Mouse (Mus musculus) hindbrain, embryonic 14.5 days (tissue): Measurements from ENCODE around the gene Nlgn3. TPM values are rescaled to one million over a fixed set of nuclear protein-coding genes. Genes with fewer than 3 reads are reported as not detected.

Experiments used
- ATAC-seq: fragments of 200-750 bp; cut with Nextera tagmentation; 2 replicates; pipeline ENCODE4 v1.8.0; 2017; ENCODE audit warnings: moderate number of reproducible peaks, mild to moderate bottlenecking, moderate TSS enrichment, moderate library complexity; ENCODE audit not compliant: low FRiP score
- DNase-seq: peaks from one replicate; pipeline ENCODE4 v3.0.0-alpha.2; 2015; ENCODE audit warnings: low spot score
- H3K27ac ChIP-seq: fragments of 300-500 bp; sonication (generic); 2 replicates; pipeline ENCODE4 v1.5.1; 2014; ENCODE audit warnings: mild to moderate bottlenecking, moderate library complexity
- H3K27me3 ChIP-seq: fragments of 300-500 bp; sonication (generic); 2 replicates; pipeline ENCODE4 v1.6.1; 2014; ENCODE audit warnings: mild to moderate bottlenecking, low read length, mixed read lengths; ENCODE audit not compliant: control insufficient read depth, insufficient read depth
- H3K36me3 ChIP-seq: fragments of 300-500 bp; sonication (generic); replicated peaks from 2 replicates; pipeline ENCODE4 v1.6.1; 2014; ENCODE audit not compliant: control insufficient read depth, insufficient read depth
- H3K4me1 ChIP-seq: fragments of 300-500 bp; sonication (generic); replicated peaks from 2 replicates; pipeline ENCODE4 v1.6.1; 2014; ENCODE audit warnings: antibody characterized with exemption, low read length, mixed read lengths; ENCODE audit not compliant: control insufficient read depth, insufficient read depth
- H3K4me2 ChIP-seq: fragments of 300-500 bp; sonication (generic); replicated peaks from 2 replicates; pipeline ENCODE4 v1.6.1; 2014; ENCODE audit warnings: mild to moderate bottlenecking, moderate library complexity
- H3K4me3 ChIP-seq: fragments of 300-500 bp; sonication (generic); replicated peaks from 2 replicates; pipeline ENCODE4 v1.5.1; 2014; ENCODE audit warnings: mild to moderate bottlenecking, low read length
- H3K9ac ChIP-seq: fragments of 300-500 bp; sonication (generic); 2 replicates; pipeline ENCODE4 v1.6.1; 2014
- H3K9me3 ChIP-seq: fragments of 300-500 bp; sonication (generic); 2 replicates; pipeline ENCODE4 v1.6.1; 2016; ENCODE audit warnings: low read length; ENCODE audit not compliant: control insufficient read depth
- WGBS: fragments of 180-500 bp; shearing (Covaris S2); extraction: QIAGEN DNeasy Blood & Tissue Kit; methylation state at CpG from one replicate; pipeline ENCODE4 v1.1.7; 2014; 5-methylcytosine and 5-hydroxymethylcytosine counted together
- polyA plus RNA-seq: library from polyadenylated mRNA; unstranded; fragments of >200 nt; fragmentation: Nextera tagmentation; extraction: Ambion mirVana; gene quantifications from 2 replicates; pipeline ENCODE4 v1.2.1, GENCODE M21; 2014

Nlgn3 gene
- polyA plus RNA-seq, 1 experiment from 2014 or later, result 95.9 TPM

- H3K4me2 ChIP-seq, result no peak overlapping the region
- peaks cover 75% of the 10 kb centered on the region for H3K36me3 ChIP-seq
- H3K4me3 ChIP-seq, result no peak overlapping the region
- no peaks in the 10 kb centered on the region for H3K27me3 ChIP-seq
- no peak for ATAC-seq
- no peaks in the 10 kb centered on the region for H3K9me3 ChIP-seq
- DNase-seq, result no peak
- WGBS, result 89% methylated on average over 10 of the region's 10 CpGs
- no peaks in the 10 kb centered on the region for H3K4me1 ChIP-seq
- no peak overlapping the region for H3K9ac ChIP-seq
- H3K27ac ChIP-seq, result no peak overlapping the region
Observed at GRCm38 (mm10) chrX:101290111-101290510, 8.9 kb upstream of the Nlgn3 start.

- peak; percentile 81 for ATAC-seq
Observed at GRCm38 (mm10) chrX:101299473-101300426, 782 bp downstream of the Nlgn3 start.

GRCm38 (mm10) chrX:101300427-101301030, 1.6 kb downstream of the Nlgn3 start:
- H3K36me3 ChIP-seq, result peaks cover 33% of the 10 kb centered on the region
- H3K9me3 ChIP-seq, result no peaks in the 10 kb centered on the region
- H3K4me1 ChIP-seq, result peaks cover 35% of the 10 kb centered on the region
- H3K4me2 ChIP-seq, result peak overlapping the region; percentile 60
- no peaks in the 10 kb centered on the region; the same call in 1 of the 2 replicates for H3K27me3 ChIP-seq
- peak overlapping the region; percentile 87 for H3K27ac ChIP-seq
- peak overlapping the region; percentile 62 for H3K4me3 ChIP-seq
- peak overlapping the region; percentile 71 for H3K9ac ChIP-seq
- ATAC-seq (peak; percentile 43; the same call in 1 of the 2 replicates), DNase-seq (peak; percentile 43)
- WGBS, result 28% methylated on average over 13 of the region's 13 CpGs

More at GRCm38 (mm10) chrX:101299473-101300426, 782 bp downstream of the Nlgn3 start:
- H3K9ac ChIP-seq, result peak overlapping the region; percentile 71
- H3K4me3 ChIP-seq, result peak overlapping the region; percentile 62
- no peaks in the 10 kb centered on the region for H3K9me3 ChIP-seq
- H3K36me3 ChIP-seq, result peaks cover 34% of the 10 kb centered on the region
- H3K27ac ChIP-seq, result peak overlapping the region; percentile 87
- no peaks in the 10 kb centered on the region; the same call in 1 of the 2 replicates for H3K27me3 ChIP-seq
- H3K4me1 ChIP-seq, result peaks cover 35% of the 10 kb centered on the region
- H3K4me2 ChIP-seq, result peak overlapping the region; percentile 60
- DNase-seq, result peak; percentile 42
- WGBS, result 13% methylated on average over 10 of the region's 13 CpGs

- ATAC-seq, result no peak
- Histone ChIP-seq H3K9ac (peak overlapping the region; percentile 71), H3K4me2 (peak overlapping the region; percentile 60), H3K36me3 (peaks cover 27% of the 10 kb centered on the region; the same call in 1 of the 2 replicates), H3K27ac (peak overlapping the region; percentile 87; the same call in 1 of the 2 replicates), H3K4me3 (peak overlapping the region; percentile 62), H3K9me3 (no peaks in the 10 kb centered on the region), H3K27me3 (no peaks in the 10 kb centered on the region; the same call in 1 of the 2 replicates), H3K4me1 (peaks cover 35% of the 10 kb centered on the region)
- no peak for DNase-seq
- 51% methylated on average over 9 of the region's 9 CpGs for WGBS
Observed at GRCm38 (mm10) chrX:101301654-101302053, 2.7 kb downstream of the Nlgn3 start.

- Histone ChIP-seq H3K36me3 (peaks cover 37% of the 10 kb centered on the region), H3K9ac (no peak overlapping the region), H3K4me1 (peaks cover 31% of the 10 kb centered on the region), H3K27me3 (no peaks in the 10 kb centered on the region; the same call in 1 of the 2 replicates), H3K9me3 (no peaks in the 10 kb centered on the region), H3K4me3 (no peak overlapping the region), H3K27ac (no peak overlapping the region), H3K4me2 (no peak overlapping the region)
- 36% methylated on average over 2 of the region's 2 CpGs for WGBS
- no peak for DNase-seq
- ATAC-seq, result no peak
Observed at GRCm38 (mm10) chrX:101304646-101305045, 5.7 kb downstream of the Nlgn3 start.

- Histone ChIP-seq H3K36me3 (peaks cover 64% of the 10 kb centered on the region), H3K4me2 (no peak overlapping the region)
- WGBS, result 91% methylated on average over 5 of the region's 5 CpGs
Observed at GRCm38 (mm10) chrX:101309299-101309698, 10.3 kb downstream of the Nlgn3 start.

GRCm38 (mm10) chrX:101313625-101314359, 14.8 kb downstream of the Nlgn3 start:
- Histone ChIP-seq H3K36me3 (peaks cover 79% of the 10 kb centered on the region), H3K4me2 (no peak overlapping the region), H3K9ac (no peak overlapping the region), H3K4me3 (no peak overlapping the region), H3K27ac (no peak overlapping the region), H3K27me3 (no peaks in the 10 kb centered on the region), H3K9me3 (no peaks in the 10 kb centered on the region), H3K4me1 (no peaks in the 10 kb centered on the region; the same call in 1 of the 2 replicates)
- ATAC-seq (peak; percentile 62; the same call in 1 of the 2 replicates), DNase-seq (no peak)
- WGBS, result 29% methylated on average over 6 of the region's 6 CpGs

More at GRCm38 (mm10) chrX:101309299-101309698, 10.3 kb downstream of the Nlgn3 start:
- ATAC-seq (no peak), DNase-seq (no peak)
- H3K27ac ChIP-seq, result no peak overlapping the region
- no peak overlapping the region for H3K4me3 ChIP-seq
- no peaks in the 10 kb centered on the region; the same call in 1 of the 2 replicates for H3K27me3 ChIP-seq
- H3K4me1 ChIP-seq, result peaks cover under 1% of the 10 kb centered on the region
- H3K9me3 ChIP-seq, result no peaks in the 10 kb centered on the region
- H3K9ac ChIP-seq, result no peak overlapping the region

GRCm38 (mm10) chrX:101319775-101320174, 20.8 kb downstream of the Nlgn3 start:
- ATAC-seq (no peak), DNase-seq (no peak)
- Histone ChIP-seq H3K4me2 (no peak overlapping the region), H3K9ac (no peak overlapping the region), H3K9me3 (no peaks in the 10 kb centered on the region), H3K27ac (no peak overlapping the region), H3K4me3 (no peak overlapping the region), H3K4me1 (no peaks in the 10 kb centered on the region), H3K27me3 (no peaks in the 10 kb centered on the region), H3K36me3 (peaks cover 69% of the 10 kb centered on the region)
- 93% methylated on average over 12 of the region's 12 CpGs for whole genome bisulfite sequencing
